Mouse (Mus musculus) C2C12 (cell line): ENCODE data around the gene Tbc1d22a. TPM values are rescaled to one million over a fixed set of nuclear protein-coding genes. Genes with fewer than 3 reads are reported as not detected.

Source experiments
- H3K27me3 ChIP-seq: one replicate; pipeline ENCODE4 v1.6.1; 2011; ENCODE audit not compliant: control insufficient read depth, insufficient read depth, insufficient read length
- H3K36me3 ChIP-seq: one replicate; pipeline ENCODE4 v1.6.1; 2011; ENCODE audit not compliant: control insufficient read depth, insufficient read depth
- H3K4me3 ChIP-seq: one replicate; pipeline ENCODE4 v1.5.1; 2011; ENCODE audit warnings: mild to moderate bottlenecking, control low read depth; ENCODE audit not compliant: poor library complexity, insufficient read depth, severe bottlenecking
- H3K79me2 ChIP-seq: one replicate; pipeline ENCODE4 v1.6.1; 2011; ENCODE audit not compliant: control insufficient read depth, insufficient read depth
- H3K79me3 ChIP-seq: one replicate; pipeline ENCODE4 v1.6.1; 2011; ENCODE audit warnings: low read depth, control low read depth
- H3ac ChIP-seq: one replicate; pipeline ENCODE3; 2011; ENCODE audit warnings: low read depth; ENCODE audit not compliant: control insufficient read depth, insufficient read length
- CEBPB ChIP-seq: IDR thresholded peaks from one replicate; pipeline ENCODE4 v1.6.1; 2011; ENCODE audit warnings: low read depth, mild to moderate bottlenecking, control low read depth, moderate library complexity
- CTCF ChIP-seq: IDR thresholded peaks from one replicate; pipeline ENCODE4 v1.5.1; 2011; ENCODE audit not compliant: control insufficient read depth, insufficient read depth, insufficient read length
- FOSL1 ChIP-seq: IDR thresholded peaks from one replicate; pipeline ENCODE4 v1.8.0; 2011; ENCODE audit warnings: mild to moderate bottlenecking, low read length; ENCODE audit not compliant: poor library complexity, insufficient read depth, severe bottlenecking
- MAX ChIP-seq: IDR thresholded peaks from one replicate; pipeline ENCODE4 v1.6.1; 2011; ENCODE audit warnings: mild to moderate bottlenecking, control low read depth
- MYOD1 ChIP-seq: IDR thresholded peaks from one replicate; pipeline ENCODE4 v1.6.1; 2011; ENCODE audit warnings: low read depth; ENCODE audit not compliant: control insufficient read depth, insufficient read length
- MYOG ChIP-seq: IDR thresholded peaks from one replicate; pipeline ENCODE4 v1.6.1; 2011; ENCODE audit not compliant: control insufficient read depth, insufficient read length; ENCODE audit errors: extremely low read depth
- USF1 ChIP-seq: IDR thresholded peaks from one replicate; pipeline ENCODE4 v1.6.1; 2011; ENCODE audit warnings: low read depth, mild to moderate bottlenecking, control low read depth, moderate library complexity
- polyA plus RNA-seq: library from polyadenylated mRNA; unstranded; fragments of >200 nt; fragmentation: generic; extraction: Trizol; gene quantifications from one replicate; pipeline ENCODE4 v1.2.1, GENCODE M21; 2012; ENCODE audit warnings: missing spikeins

Tbc1d22a gene
- polyA plus RNA-seq, 1 experiment, result 19.7 TPM

DNA sequence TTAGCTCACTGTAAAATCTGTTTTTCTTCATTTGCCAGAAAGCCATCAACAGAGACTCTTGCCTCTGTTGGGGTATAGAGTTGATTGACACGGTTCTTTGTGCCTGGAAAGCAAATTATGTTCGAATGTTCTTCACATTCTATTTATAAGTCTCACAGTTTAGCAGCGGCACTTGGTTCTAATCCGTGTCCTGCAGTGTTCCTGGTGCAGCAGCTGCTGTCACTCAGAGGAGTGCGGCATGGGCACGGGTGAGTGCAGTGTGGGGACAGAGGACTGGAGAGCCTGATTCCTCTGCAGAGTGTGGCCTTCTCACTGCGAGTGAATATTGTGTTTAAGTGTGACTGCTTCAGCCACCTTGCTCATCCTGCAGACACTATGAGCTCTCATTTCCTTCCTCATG is 50.5 kb downstream of the Tbc1d22a start:
- H3K27me3 ChIP-seq, result no peaks in the 10 kb centered on the region
- no peaks in the 10 kb centered on the region for H3K36me3 ChIP-seq
- H3K79me2 ChIP-seq, result no peaks in the 10 kb centered on the region
- H3K79me3 ChIP-seq, result no peaks in the 10 kb centered on the region
- H3K4me3 ChIP-seq, result no peak overlapping the region
- H3ac ChIP-seq, result no peak overlapping the region
- TF ChIP-seq MAX (no peak), FOSL1 (no peak), CTCF (no peak), CEBPB (no peak), MYOG (no peak), USF1 (no peak), MYOD1 (no peak)

DNA sequence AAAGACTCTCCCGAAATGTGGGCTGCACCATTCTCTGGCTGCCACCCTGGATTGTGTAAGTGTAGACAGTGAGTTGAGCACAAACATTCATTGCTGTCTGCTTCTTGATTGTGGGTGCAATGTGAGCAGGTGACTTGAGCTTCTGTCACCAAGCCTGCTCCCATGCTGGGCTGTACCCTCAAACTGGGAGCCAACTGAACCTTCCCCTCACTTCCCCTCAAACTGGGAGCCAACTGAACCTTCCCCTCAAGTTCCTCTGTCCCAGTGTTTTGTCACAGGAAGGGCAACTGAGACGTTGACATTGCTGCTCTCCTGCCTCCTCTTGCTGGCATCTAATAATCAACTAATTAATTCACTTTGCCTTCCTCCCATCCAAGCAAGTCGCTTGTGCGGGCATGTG is 52.7 kb downstream of the Tbc1d22a start:
- Histone ChIP-seq H3K27me3 (no peaks in the 10 kb centered on the region), H3ac (no peak overlapping the region), H3K4me3 (no peak overlapping the region), H3K79me3 (no peaks in the 10 kb centered on the region), H3K79me2 (no peaks in the 10 kb centered on the region), H3K36me3 (no peaks in the 10 kb centered on the region)
- no peak for TF ChIP-seq MYOG
- TF ChIP-seq CEBPB, result no peak
- no peak for TF ChIP-seq FOSL1
- no peak for TF ChIP-seq USF1
- TF ChIP-seq MYOD1, result no peak
- TF ChIP-seq MAX, result no peak
- TF ChIP-seq CTCF, result no peak

- Histone ChIP-seq H3K4me3 (no peak overlapping the region), H3K36me3 (no peaks in the 10 kb centered on the region)
- TF ChIP-seq USF1 (no peak), CEBPB (no peak), MYOG (no peak), MAX (no peak), CTCF (no peak), FOSL1 (no peak), MYOD1 (no peak)
Observed at GRCm38 (mm10) chr15:86268526-86268925, 54.3 kb downstream of the Tbc1d22a start.

GRCm38 (mm10) chr15:86275754-86276153 is 61.5 kb downstream of the Tbc1d22a start:
- Histone ChIP-seq H3K79me3 (no peaks in the 10 kb centered on the region), H3K27me3 (no peaks in the 10 kb centered on the region)

More at GRCm38 (mm10) chr15:86268526-86268925, 54.3 kb downstream of the Tbc1d22a start:
- no peaks in the 10 kb centered on the region for H3K79me2 ChIP-seq
- no peak overlapping the region for H3ac ChIP-seq
- H3K79me3 ChIP-seq, result no peaks in the 10 kb centered on the region
- H3K27me3 ChIP-seq, result no peaks in the 10 kb centered on the region

DNA sequence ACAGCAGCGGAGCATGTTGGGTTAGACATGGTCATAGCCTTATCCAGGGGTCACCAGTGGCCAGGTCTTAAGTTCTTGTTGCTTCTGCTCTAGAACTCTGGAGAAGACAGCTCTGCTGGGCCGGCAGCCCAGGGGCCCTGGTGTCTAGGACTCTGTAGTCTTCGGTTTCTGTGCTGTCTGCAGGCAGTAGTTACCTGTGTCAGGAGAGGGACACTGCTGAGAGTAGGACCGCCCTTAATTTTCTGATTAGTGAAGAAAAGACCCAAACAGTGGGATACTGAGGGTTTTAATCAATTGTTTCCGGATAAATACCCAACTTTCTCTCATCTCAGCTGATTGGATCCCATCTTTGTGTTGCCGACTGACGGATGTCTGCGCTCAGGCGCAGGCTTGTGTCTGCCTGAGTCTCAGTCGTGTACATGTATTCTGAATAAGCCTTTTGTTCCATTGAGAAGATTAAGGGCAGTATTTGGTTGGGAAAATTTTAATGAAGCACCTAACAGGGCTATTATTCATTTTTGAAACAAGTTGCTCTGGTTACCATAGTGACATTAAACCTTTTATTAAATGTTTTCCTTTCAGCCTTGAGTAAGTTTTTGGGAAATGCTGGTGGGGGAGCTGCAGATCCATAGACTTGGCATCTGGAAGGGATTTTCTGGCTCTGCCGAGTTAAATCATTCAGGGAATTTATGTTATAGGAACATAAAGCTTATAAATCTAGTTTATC is 62.4 kb downstream of the Tbc1d22a start:
- TF ChIP-seq MAX (no peak), CEBPB (no peak), MYOG (no peak)
- Histone ChIP-seq H3K79me3 (no peaks in the 10 kb centered on the region), H3K36me3 (no peaks in the 10 kb centered on the region), H3ac (no peak overlapping the region), H3K4me3 (no peak overlapping the region), H3K27me3 (no peaks in the 10 kb centered on the region), H3K79me2 (no peaks in the 10 kb centered on the region)

More at GRCm38 (mm10) chr15:86275754-86276153, 61.5 kb downstream of the Tbc1d22a start:
- H3K36me3 ChIP-seq, result no peaks in the 10 kb centered on the region
- no peak for TF ChIP-seq MYOD1
- TF ChIP-seq MAX, result no peak
- TF ChIP-seq USF1, result no peak
- no peak for TF ChIP-seq FOSL1
- TF ChIP-seq CTCF, result no peak
- no peak for TF ChIP-seq CEBPB
- no peak for TF ChIP-seq MYOG
- no peaks in the 10 kb centered on the region for H3K79me2 ChIP-seq
- H3K4me3 ChIP-seq, result no peak overlapping the region
- no peak overlapping the region for H3ac ChIP-seq

DNA sequence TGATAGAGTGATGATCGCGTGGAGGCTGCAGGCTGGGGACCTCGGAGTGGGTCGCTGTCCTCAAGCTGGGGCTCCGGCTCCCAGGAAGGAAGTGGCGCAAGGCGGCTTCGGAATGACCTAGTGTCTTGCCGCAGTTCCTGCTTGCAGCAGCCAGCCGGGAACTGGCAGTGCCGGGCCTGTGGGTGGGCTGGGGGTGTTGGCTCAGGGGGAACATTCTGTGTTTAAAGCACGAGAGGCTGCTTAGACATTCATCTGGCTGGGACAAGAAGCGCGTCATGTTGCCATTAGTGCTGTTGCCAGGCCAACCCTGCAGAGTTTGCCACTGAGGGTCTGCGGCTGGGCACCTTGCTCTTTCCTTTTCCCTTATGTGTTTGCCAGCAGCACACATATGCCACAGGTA is 63.2 kb downstream of the Tbc1d22a start:
- Histone ChIP-seq H3K79me2 (no peaks in the 10 kb centered on the region), H3K79me3 (no peaks in the 10 kb centered on the region), H3K36me3 (no peaks in the 10 kb centered on the region), H3K4me3 (no peak overlapping the region), H3K27me3 (no peaks in the 10 kb centered on the region), H3ac (no peak overlapping the region)
- TF ChIP-seq MYOD1 (no peak), USF1 (no peak), FOSL1 (no peak), CTCF (no peak), CEBPB (no peak), MYOG (no peak), MAX (no peak)
